Mouse (Mus musculus): ENCODE results near the gene Krt80.

- no peak for TF ChIP-seq CTCF (conservative IDR thresholded peaks at IDR 0.05; ENCODE audit: low read length)
- no peak for TF ChIP-seq NANOG (IDR thresholded peaks at IDR 0.05; ENCODE audit: borderline replicate concordance, low read length)
- TF ChIP-seq POU5F1 (IDR thresholded peaks at IDR 0.05; ENCODE audit: borderline replicate concordance, low read length): no peak
Observed at GRCm38 (mm10) chr15:101373286-101373898, 3.4 kb upstream of the Krt80 start.

Measured in E14TG2a.4 (cell line).